Mouse (Mus musculus) left cerebral cortex, postnatal 36 days (tissue): ENCODE measurements around the gene Arnt. TPM values are rescaled to one million over a fixed set of nuclear protein-coding genes. Genes with fewer than 3 reads are reported as not detected.
"Not testable (repeated sequence)": the region's sequence is repeated elsewhere in the genome, so short reads cannot be mapped to it uniquely, and the experiment has no call there.

ENCODE experiments used
- DNase-seq, 2 experiments: peaks; one replicate each; pipeline ENCODE4 v3.0.0; 2021 to 2022; ENCODE audit warnings: low spot score in 2 of 2, mixed read lengths in 1 of 2
- intact Hi-C: fragments of 180-260 bp; cut with DNase I; formaldehyde crosslinking; loops from one replicate; pipeline ENCODE4 v1.15.1; 2025
- total RNA-seq, 2 experiments: library from RNA; stranded (reverse); gene quantifications; 2 replicates each; pipeline ENCODE4 v1.2.3; 2021

The Arnt gene
- total RNA-seq, 2 experiments from 2014 or later = 27.4 to 46.1 TPM

DNA sequence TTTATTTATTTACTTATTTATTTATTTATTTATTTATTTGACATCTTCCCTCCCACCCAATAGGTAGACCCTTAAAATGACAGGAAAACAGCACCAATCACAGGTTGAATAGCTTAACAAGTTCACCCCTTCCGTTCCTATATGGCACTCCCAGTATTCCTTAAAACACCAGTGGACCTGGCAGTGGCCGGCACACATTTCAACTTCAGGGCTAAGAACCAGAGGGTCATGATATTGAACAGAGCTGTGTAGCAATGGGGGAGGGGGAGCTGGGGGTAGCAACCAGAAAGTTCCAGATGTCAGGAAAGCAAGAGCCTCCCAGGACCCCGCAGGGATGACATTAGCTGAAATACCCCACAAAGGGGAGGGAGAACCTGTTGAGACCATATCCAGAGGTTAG is 85.9 kb downstream of the Arnt start:
- intact Hi-C loops = no loop called here

GRCm38 (mm10) chr3:95521168-95521567 is 87.0 kb downstream of the Arnt start:
- DNase-seq = no peak
- intact Hi-C loops = no loop called here

More for the DNA sequence above, 85.9 kb downstream of the Arnt start:
- no peak for DNase-seq

- no peak for DNase-seq
- intact Hi-C loops = no loop called here
These were observed 89.5 kb downstream of the Arnt start for GRCm38 (mm10) chr3:95523662-95524061.

GRCm38 (mm10) chr3:95524673-95525072 is 90.5 kb downstream of the Arnt start:
- intact Hi-C loops = no loop called here
- DNase-seq = no peak

- no peak for DNase-seq
- intact Hi-C loops = no loop called here
These were observed 91.9 kb downstream of the Arnt start for GRCm38 (mm10) chr3:95526111-95526510.

DNA sequence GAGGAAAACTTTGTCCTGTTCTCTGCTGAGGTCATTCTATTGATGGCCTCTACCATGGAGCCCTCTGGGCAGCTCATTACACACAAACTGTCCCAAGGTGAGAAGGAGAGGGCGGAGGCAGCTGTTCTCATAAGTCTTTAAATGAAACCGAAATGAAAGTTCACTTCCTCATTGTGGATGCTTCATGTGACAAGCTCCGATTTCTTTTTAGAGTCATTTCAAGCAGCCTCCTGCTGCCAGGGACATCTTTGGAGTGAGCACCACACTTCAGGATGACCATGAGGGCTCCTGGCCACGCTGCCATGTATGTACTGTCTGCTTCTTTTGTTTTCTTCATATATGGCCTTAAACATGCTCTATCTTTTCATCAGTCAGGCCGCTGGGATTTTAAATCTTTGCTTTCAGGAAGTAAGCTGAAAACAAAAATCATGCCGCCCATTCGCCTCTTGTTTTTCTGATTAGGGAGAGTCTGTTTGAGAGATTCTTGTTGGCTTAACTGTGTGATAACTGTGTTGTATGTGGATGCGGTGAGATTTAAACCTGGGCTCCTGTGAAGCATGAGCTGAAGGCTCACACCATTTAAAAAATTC is 92.5 kb downstream of the Arnt start, which contains the start of gene Ctss:
Gene Ctss, plus strand, starts transcription at position 165 of the 590 bp plus-strand sequence.
- DNase-seq = no peak
- intact Hi-C loops = no loop called here

DNA sequence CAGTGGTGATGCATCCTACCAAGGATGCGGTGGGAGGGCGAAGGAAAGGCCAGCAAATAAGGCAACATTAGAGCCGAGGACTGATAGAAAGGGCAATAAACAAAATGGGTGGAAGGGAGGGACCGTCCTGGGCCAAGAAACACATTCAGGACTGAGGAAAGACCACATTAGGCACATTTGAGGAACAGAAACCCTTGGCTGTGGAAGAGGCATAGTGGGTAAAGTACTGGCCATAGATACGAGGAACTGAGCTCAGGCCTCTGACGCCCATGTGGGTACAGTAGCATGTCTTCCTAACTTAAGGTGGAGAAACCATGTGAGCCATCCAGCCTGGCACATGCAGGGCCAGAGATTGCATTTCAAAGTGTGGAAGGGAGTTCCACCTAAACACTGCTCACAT is 95.6 kb downstream of the Arnt start:
- DNase-seq = no peak
- intact Hi-C loops = loop anchor here (5.0 kb wide), 1 partner anchor 42 kb away; no protein-coding TSS in a partner anchor

GRCm38 (mm10) chr3:95531025-95531424 is 96.8 kb downstream of the Arnt start:
- intact Hi-C loops = loop anchor here (5.0 kb wide), 1 partner anchor 41 kb away; no protein-coding TSS in a partner anchor
- DNase-seq = no peak

GRCm38 (mm10) chr3:95533364-95533763 is 99.2 kb downstream of the Arnt start:
- intact Hi-C loops = loop anchor here (5.0 kb wide), 1 partner anchor 39 kb away; no protein-coding TSS in a partner anchor

DNA sequence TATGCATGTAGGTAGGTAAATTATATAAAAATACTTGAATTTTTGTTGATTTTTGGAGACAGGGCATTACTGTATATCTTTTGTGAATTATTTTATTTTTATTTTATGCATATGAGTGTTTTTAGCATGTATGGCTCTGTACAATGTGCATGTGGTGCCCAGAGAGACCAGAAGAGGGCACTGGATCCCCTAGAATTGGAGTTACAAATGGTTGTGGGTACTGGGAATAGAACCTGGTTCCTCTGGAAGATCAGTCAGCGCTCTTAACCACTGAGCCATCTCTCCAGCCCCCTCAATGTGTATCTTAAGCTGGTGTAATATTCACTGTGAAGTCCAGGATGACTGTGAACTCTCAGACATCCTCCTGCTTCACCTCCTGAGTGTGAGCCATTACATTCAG is 100.7 kb downstream of the Arnt start:
- no peak for DNase-seq
- intact Hi-C loops = loop anchor here (5.0 kb wide), 1 partner anchor 37 kb away; no protein-coding TSS in a partner anchor

More at GRCm38 (mm10) chr3:95533364-95533763, 99.2 kb downstream of the Arnt start:
- no peak for DNase-seq

DNA sequence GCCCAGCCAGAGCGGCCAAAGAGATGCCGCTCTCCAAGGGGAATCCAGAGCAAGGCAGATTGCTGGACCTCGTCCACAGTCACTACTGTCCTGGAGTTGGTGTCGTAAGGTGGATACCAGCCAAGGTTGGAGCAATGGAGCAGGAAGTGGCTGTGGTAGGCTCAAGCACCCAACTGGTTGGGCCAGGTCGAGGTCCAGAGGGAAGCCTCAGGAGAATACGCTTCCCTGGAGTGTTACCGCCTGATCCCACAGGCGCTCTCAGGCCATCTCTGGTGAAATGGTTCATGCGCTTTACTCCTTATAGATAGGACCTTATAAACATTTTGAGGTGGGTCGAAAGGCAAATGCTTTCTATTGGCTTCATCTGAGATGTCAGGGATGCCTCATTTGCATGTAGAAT is 104.7 kb downstream of the Arnt start:
- intact Hi-C loops = no loop called here
- no peak for DNase-seq

GRCm38 (mm10) chr3:95539837-95540236 is 105.6 kb downstream of the Arnt start:
- no peak for DNase-seq
- intact Hi-C loops = no loop called here

DNA sequence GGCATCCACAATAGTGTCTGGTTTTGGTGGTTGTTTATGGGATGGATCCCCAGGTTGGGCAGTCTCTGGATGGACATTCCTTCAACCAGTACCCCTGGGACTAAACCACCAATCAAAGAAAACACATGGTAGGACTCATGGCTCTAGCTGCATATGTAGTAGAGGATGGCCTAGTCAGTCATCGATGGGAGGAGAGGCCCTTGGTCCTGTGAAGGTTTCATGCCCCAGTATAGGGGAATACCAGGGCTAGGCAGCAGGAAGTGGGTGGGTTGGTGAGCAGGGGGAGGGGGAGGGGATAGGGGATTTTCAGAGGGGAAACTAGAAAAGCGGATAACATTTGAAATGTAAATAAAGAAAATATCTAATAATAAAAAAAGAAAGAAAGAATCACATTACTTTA is 107.0 kb downstream of the Arnt start:
- intact Hi-C loops, DNase-seq: not testable (repeated sequence)

DNA sequence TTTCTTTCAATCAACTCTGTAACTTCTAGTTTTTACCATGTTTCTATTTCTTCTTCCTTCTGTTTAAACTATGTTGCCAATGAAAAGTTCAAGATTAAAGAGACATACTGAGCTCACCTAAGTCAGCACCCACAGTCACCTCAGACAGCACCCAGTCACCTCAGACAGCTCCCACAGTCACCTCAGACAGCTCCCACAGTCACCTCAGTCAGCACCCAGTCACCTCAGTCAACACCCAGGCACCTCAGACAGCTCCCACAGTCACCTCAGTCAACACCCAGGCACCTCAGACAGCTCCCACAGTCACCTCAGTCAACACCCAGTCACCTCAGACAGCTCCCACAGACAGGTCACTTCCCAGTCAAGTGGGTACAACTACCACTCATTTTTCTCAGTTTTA is 108.0 kb downstream of the Arnt start:
- intact Hi-C loops = no loop called here
- DNase-seq = no peak

DNA sequence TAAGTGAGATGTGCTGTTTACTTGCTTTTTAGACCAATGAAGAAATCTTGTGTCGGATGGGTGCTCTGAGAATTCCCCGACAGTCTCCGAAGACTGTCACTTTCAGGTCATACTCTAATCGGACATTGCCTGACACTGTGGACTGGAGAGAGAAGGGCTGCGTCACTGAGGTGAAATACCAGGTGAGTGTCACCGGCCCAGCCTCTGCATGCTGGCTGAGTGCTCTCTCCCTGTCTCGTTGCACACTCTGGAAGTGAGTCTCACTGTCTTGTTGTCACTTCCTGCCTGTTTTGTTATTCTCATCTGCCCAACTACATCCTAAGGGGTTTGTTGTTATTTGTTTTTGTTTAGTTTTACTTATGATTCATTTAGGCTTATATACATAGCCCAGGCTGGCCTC is 108.8 kb downstream of the Arnt start:
- intact Hi-C loops = no loop called here
- DNase-seq = no peak

Other genes starting within 250 kb of the Arnt start
- 10 to 100 TPM in 1 of 2 experiments, 1 to 10 TPM in 1; 6.3 to 13.4 TPM for gene Gabpb2, start 216.5 kb upstream of the Arnt start, total RNA-seq
- 10 to 100 TPM; 64.4 to 68.0 TPM for gene Cdc42se1, start 205.7 kb upstream of the Arnt start, total RNA-seq
- 100 to 1,000 TPM; 292 to 336 TPM for gene Mllt11, start 202.2 kb upstream of the Arnt start, total RNA-seq
- gene Gm128, start 192.8 kb upstream of the Arnt start, total RNA-seq = under 1 TPM; 0.20 to 0.27 TPM
- gene Bnipl, start 183.2 kb upstream of the Arnt start, total RNA-seq = under 1 TPM; 0.39 to 0.86 TPM
- 10 to 100 TPM; 21.6 to 22.9 TPM for gene Mindy1, start 153.0 kb upstream of the Arnt start, total RNA-seq
- 10 to 100 TPM; 24.9 to 27.0 TPM for gene Prune1, start 152.3 kb upstream of the Arnt start, total RNA-seq
- 1 to 10 TPM; 1.1 TPM for gene Anxa9, start 127.2 kb upstream of the Arnt start, total RNA-seq
- gene Cers2, start 119.6 kb upstream of the Arnt start, total RNA-seq = 10 to 100 TPM; 49.2 to 53.5 TPM
- gene Setdb1, start 77.2 kb upstream of the Arnt start, total RNA-seq = 10 to 100 TPM; 29.4 to 40.0 TPM
- not detected for gene 4930558C23Rik, start 31.5 kb upstream of the Arnt start, total RNA-seq
- gene Ctsk, start 64.9 kb downstream of the Arnt start, total RNA-seq = 1 to 10 TPM; 4.8 to 6.9 TPM
- 10 to 100 TPM; 55.6 to 57.8 TPM for gene Ctss, start 92.4 kb downstream of the Arnt start, total RNA-seq
- not detected for gene Hormad1, start 125.3 kb downstream of the Arnt start, total RNA-seq
- 10 to 100 TPM; 20.6 to 20.8 TPM for gene Golph3l, start 154.5 kb downstream of the Arnt start, total RNA-seq
- 100 to 1,000 TPM; 361 to 394 TPM for gene Ensa, start 190.6 kb downstream of the Arnt start, total RNA-seq
- gene Mcl1, start 224.4 kb downstream of the Arnt start, total RNA-seq = 10 to 100 TPM; 49.9 to 56.5 TPM